Mouse (Mus musculus) naive thymus-derived CD4-positive, alpha-beta T cell, adult 2 months (primary cell): ENCODE measurements around the gene Gm20422.

Experiments used
- DNase-seq: peaks from one replicate; pipeline ENCODE4 v3.0.0-alpha.2; 2011; ENCODE audit warnings: low read depth

Gm20422 gene

DNA sequence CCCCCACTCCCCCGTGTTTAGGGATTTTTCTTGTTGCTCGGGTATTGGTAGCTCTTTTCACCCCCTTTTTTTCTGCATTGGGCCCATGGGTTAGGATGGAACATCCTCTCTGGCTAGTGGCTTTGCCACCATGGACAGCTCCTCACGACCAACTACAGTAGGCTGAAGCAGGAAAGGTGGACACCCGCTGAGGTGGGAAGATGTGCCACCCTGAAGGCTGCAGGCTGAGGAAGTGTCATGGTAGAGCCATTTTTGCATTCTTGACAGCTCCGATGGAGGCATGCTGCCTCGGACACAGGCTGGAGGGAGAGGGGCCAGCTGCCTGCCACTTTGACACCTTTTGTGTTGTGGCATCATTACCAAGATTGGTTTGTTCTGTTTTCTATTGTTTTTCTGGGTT lies 72.9 kb downstream of the Gm20422 start:
- no peak for DNase-seq
